Comparison of ENCODE assay signal across 8 mouse cellular contexts in the genomic region with DNA sequence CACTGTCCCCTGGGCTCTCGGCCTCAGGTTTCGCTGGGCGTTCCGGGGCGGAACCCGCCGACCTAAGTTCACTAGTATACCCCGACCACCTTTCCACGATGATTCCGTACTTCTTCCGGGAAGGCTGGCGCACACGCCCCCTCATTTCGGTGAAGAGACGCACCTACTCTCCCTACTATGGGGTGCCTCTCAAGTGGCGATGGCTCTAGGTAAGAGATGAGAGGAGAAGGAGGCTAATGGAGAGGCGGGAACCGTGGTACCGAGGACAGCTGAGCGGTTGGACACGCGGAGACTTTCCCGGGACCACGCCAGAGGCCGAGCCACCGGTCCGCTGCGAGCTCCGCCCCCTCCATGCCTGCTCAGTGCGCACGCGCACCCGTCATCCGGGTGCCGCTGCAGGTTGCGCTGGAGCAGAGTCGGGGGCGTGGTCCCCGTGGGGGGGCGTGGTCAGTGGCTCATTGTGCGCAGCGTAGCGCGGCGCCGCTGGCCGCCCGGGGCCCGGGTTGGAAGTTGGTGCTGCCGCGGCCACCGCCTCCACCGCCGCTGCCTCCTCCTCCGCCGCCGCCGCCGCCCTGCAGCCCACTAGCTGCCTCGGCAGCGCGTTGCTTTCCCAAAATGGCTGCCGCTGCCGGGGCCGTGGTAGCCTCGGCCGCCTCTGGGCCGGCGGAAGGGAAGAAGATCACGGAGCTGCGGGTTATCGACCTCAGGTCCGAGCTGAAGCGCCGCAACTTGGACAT. TPM values are rescaled to one million over a fixed set of nuclear protein-coding genes. Genes with fewer than 3 reads are reported as not detected.
DNase-seq lines count a peak whose midpoint lies in the region; ATAC-seq lines count a peak whose summit lies in the region.

Gene Sltm (plus strand): TSS at position 450 of the 737 bp plus-strand sequence.

- peak; percentile 93 for DNase-seq in R1 (ENCODE audit: low read depth, low spot score)
- DNase-seq in cerebellum, postnatal 25 days: peak; percentile 100
- peak; percentile 98 for DNase-seq in frontal cortex, postnatal 36 days (ENCODE audit: low spot score in 2 of 2)
- peak; percentile 96 for DNase-seq in left cerebral cortex, adult 11 months (ENCODE audit: low spot score)
- DNase-seq in lung, postnatal 4 days: peak; percentile 99 to 100
- peak; percentile 95 for DNase-seq in retina, postnatal 7 days (ENCODE audit: low read depth, low spot score)
- DNase-seq in urinary bladder, adult 2 months (ENCODE audit: low spot score): peak; percentile 99

- peak within 1 kb of the TSS; percentile 95 for H3K9ac ChIP-seq in hindbrain, embryonic 15.5 days

- peak within 1 kb of the TSS; percentile 90 for H3K4me2 ChIP-seq in hindbrain, embryonic 15.5 days

- no peaks in the 10 kb centered on the region for H3K9me3 ChIP-seq in hindbrain, embryonic 15.5 days

- no peaks in the 10 kb centered on the region for H3K36me3 ChIP-seq in hindbrain, embryonic 15.5 days

- ATAC-seq in hindbrain, embryonic 15.5 days (ENCODE audit: low FRiP score, low read depth): peak; percentile 98

- under 1% methylated on average over 68 of the region's 75 CpGs for WGBS in hindbrain, embryonic 15.5 days

- H3K27ac ChIP-seq in hindbrain, embryonic 15.5 days (replicated peaks): peak within 1 kb of the TSS; percentile 98

- H3K4me1 ChIP-seq in hindbrain, embryonic 15.5 days (replicated peaks): peaks cover 28% of the 10 kb centered on the region

- H3K4me3 ChIP-seq in hindbrain, embryonic 15.5 days: peak within 1 kb of the TSS; percentile 82

- H3K27me3 ChIP-seq in hindbrain, embryonic 15.5 days: no peaks in the 10 kb centered on the region

RNA-seq across cellular contexts. Expression of gene Sltm, which starts in this region (rescaled TPM):
- 58.4 and 59.0 TPM in 2 replicates for polyA plus RNA-seq in hindbrain, embryonic 15.5 days (2015; fragmentation: Nextera tagmentation; extraction: Ambion mirVana)
- polyA plus RNA-seq in urinary bladder, adult 2 months (2012; rRNA removed): 36.6 and 40.4 TPM in 2 replicates

Comparison
In these comparisons a context has a peak if more than half of its experiments do, and no peak if none do; other contexts are left out.
1. Peak in every context shown above with its lines: DNase-seq, ATAC-seq, H3K4me3 ChIP-seq and H3K27ac ChIP-seq.